Mouse (Mus musculus) heart, embryonic 12.5 days (tissue): ENCODE measurements around the gene Nos1. TPM values are rescaled to one million over a fixed set of nuclear protein-coding genes. Genes with fewer than 3 reads are reported as not detected.
A peak's percentile ranks its signal among the peaks of the same experiment; 100 is the strongest.

ENCODE experiments used
- ATAC-seq: fragments of 200-750 bp; cut with Nextera tagmentation; 2 replicates; pipeline ENCODE4 v1.8.0; 2017; ENCODE audit warnings: moderate TSS enrichment, moderate library complexity; ENCODE audit not compliant: insufficient number of reproducible peaks, low FRiP score
- H3K27ac ChIP-seq: fragments of 300-500 bp; sonication (generic); 2 replicates; pipeline ENCODE4 v1.5.1; 2016; ENCODE audit warnings: mild to moderate bottlenecking, moderate library complexity; ENCODE audit not compliant: poor library complexity, severe bottlenecking
- H3K27me3 ChIP-seq: fragments of 300-500 bp; sonication (generic); replicated peaks from 2 replicates; pipeline ENCODE4 v1.6.1; 2016; ENCODE audit warnings: mild to moderate bottlenecking, moderate library complexity
- H3K36me3 ChIP-seq: fragments of 300-500 bp; sonication (generic); 2 replicates; pipeline ENCODE4 v1.6.1; 2016; ENCODE audit warnings: mild to moderate bottlenecking, moderate library complexity
- H3K4me1 ChIP-seq: fragments of 300-500 bp; sonication (generic); replicated peaks from 2 replicates; pipeline ENCODE4 v1.6.1; 2016; ENCODE audit warnings: mild to moderate bottlenecking
- H3K4me2 ChIP-seq: fragments of 300-500 bp; sonication (generic); 2 replicates; pipeline ENCODE4 v1.6.1; 2016; ENCODE audit warnings: mild to moderate bottlenecking, moderate library complexity
- H3K4me3 ChIP-seq: fragments of 300-500 bp; sonication (generic); 2 replicates; pipeline ENCODE4 v1.5.1; 2016; ENCODE audit warnings: mild to moderate bottlenecking
- H3K9ac ChIP-seq: fragments of 300-500 bp; sonication (generic); 2 replicates; pipeline ENCODE4 v1.6.1; 2016; ENCODE audit warnings: mild to moderate bottlenecking, moderate library complexity
- H3K9me3 ChIP-seq: fragments of 300-500 bp; sonication (generic); replicated peaks from 2 replicates; pipeline ENCODE4 v1.6.1; 2016; ENCODE audit warnings: mild to moderate bottlenecking, moderate library complexity
- WGBS: fragments of 180-500 bp; shearing (Covaris S2); methylation state at CpG from one replicate; pipeline ENCODE4 v1.1.7; 2016; 5-methylcytosine and 5-hydroxymethylcytosine counted together
- polyA plus RNA-seq: library from polyadenylated mRNA; unstranded; fragments of >200 nt; fragmentation: Nextera tagmentation; extraction: Ambion mirVana; gene quantifications from 2 replicates; pipeline ENCODE4 v1.2.1, GENCODE M21; 2016

Nos1 gene
- 0.09 and 0.10 TPM in 2 replicates for polyA plus RNA-seq

- no peaks in the 10 kb centered on the region for H3K36me3 ChIP-seq
- H3K27ac ChIP-seq: no peak within 1 kb of the TSS
- H3K27me3 ChIP-seq: peaks cover 19% of the 10 kb centered on the region
- H3K4me1 ChIP-seq: peaks cover 5% of the 10 kb centered on the region
- H3K9me3 ChIP-seq: 0 out of 2 replicates have a peak, but pooled peaks cover 11% of the 10 kb centered on the region
- no peak within 1 kb of the TSS for H3K4me3 ChIP-seq
- 14% methylated on average over 10 of the region's 10 CpGs for WGBS
- 0 out of 2 replicates have a peak, but pooled peaks have one; percentile 41 for ATAC-seq
- H3K9ac ChIP-seq: peak within 1 kb of the TSS; percentile 38; the same call in 1 of the 2 replicates
- peak within 1 kb of the TSS; percentile 6; the same call in 1 of the 2 replicates for H3K4me2 ChIP-seq
Observed at GRCm38 (mm10) chr5:117780681-117781080, at the start of gene Nos1. Gene Nos1 (plus strand): TSS chr5:117781032.

- ATAC-seq: no peak
Observed at GRCm38 (mm10) chr5:117731311-117731710, 49.5 kb upstream of the Nos1 start.

GRCm38 (mm10) chr5:117744654-117745178 lies 36.1 kb upstream of the Nos1 start:
- Histone ChIP-seq H3K9ac (no peak overlapping the region), H3K9me3 (no peaks in the 10 kb centered on the region)
- WGBS: 48% methylated on average over 11 of the region's 11 CpGs

More at GRCm38 (mm10) chr5:117731311-117731710, 49.5 kb upstream of the Nos1 start:
- WGBS: 83% methylated on average over 6 of the region's 6 CpGs
- H3K27ac ChIP-seq: no peak overlapping the region
- no peaks in the 10 kb centered on the region for H3K9me3 ChIP-seq
- no peak overlapping the region for H3K4me3 ChIP-seq
- no peaks in the 10 kb centered on the region for H3K36me3 ChIP-seq
- H3K4me2 ChIP-seq: no peak overlapping the region
- H3K9ac ChIP-seq: no peak overlapping the region
- no peaks in the 10 kb centered on the region for H3K4me1 ChIP-seq
- no peaks in the 10 kb centered on the region for H3K27me3 ChIP-seq

GRCm38 (mm10) chr5:117749353-117749752 lies 31.5 kb upstream of the Nos1 start:
- no peaks in the 10 kb centered on the region for H3K36me3 ChIP-seq

More at GRCm38 (mm10) chr5:117744654-117745178, 36.1 kb upstream of the Nos1 start:
- Histone ChIP-seq H3K4me3 (no peak overlapping the region), H3K4me1 (no peaks in the 10 kb centered on the region), H3K27ac (no peak overlapping the region), H3K27me3 (no peaks in the 10 kb centered on the region), H3K36me3 (no peaks in the 10 kb centered on the region), H3K4me2 (no peak overlapping the region)
- ATAC-seq: no peak

GRCm38 (mm10) chr5:117757696-117758482 lies 22.9 kb upstream of the Nos1 start:
- whole genome bisulfite sequencing: 28% methylated on average over 12 of the region's 12 CpGs
- ATAC-seq: no peak
- Histone ChIP-seq H3K4me2 (no peak overlapping the region), H3K4me3 (no peak overlapping the region), H3K36me3 (no peaks in the 10 kb centered on the region), H3K4me1 (no peaks in the 10 kb centered on the region), H3K27me3 (0 out of 2 replicates have a peak, but pooled peaks cover 3% of the 10 kb centered on the region), H3K9ac (no peak overlapping the region), H3K9me3 (0 out of 2 replicates have a peak, but pooled peaks cover 3% of the 10 kb centered on the region), H3K27ac (no peak overlapping the region)

More at GRCm38 (mm10) chr5:117749353-117749752, 31.5 kb upstream of the Nos1 start:
- H3K4me1 ChIP-seq: no peaks in the 10 kb centered on the region
- no peak overlapping the region for H3K4me3 ChIP-seq
- H3K27ac ChIP-seq: no peak overlapping the region
- H3K9ac ChIP-seq: no peak overlapping the region
- no peak overlapping the region for H3K4me2 ChIP-seq
- H3K27me3 ChIP-seq: no peaks in the 10 kb centered on the region
- 0 out of 2 replicates have a peak, but pooled peaks cover 2% of the 10 kb centered on the region for H3K9me3 ChIP-seq
- ATAC-seq: no peak
- 45% methylated on average over 5 of the region's 5 CpGs for WGBS

GRCm38 (mm10) chr5:117761181-117761832 lies 19.5 kb upstream of the Nos1 start:
- ATAC-seq: no peak
- no peak overlapping the region for H3K27ac ChIP-seq
- H3K9ac ChIP-seq: no peak overlapping the region
- H3K4me3 ChIP-seq: no peak overlapping the region
- no peak overlapping the region for H3K4me2 ChIP-seq
- H3K9me3 ChIP-seq: no peaks in the 10 kb centered on the region
- WGBS: 74% methylated on average over 9 of the region's 9 CpGs
- H3K36me3 ChIP-seq: no peaks in the 10 kb centered on the region
- no peaks in the 10 kb centered on the region for H3K4me1 ChIP-seq
- H3K27me3 ChIP-seq: 0 out of 2 replicates have a peak, but pooled peaks cover 3% of the 10 kb centered on the region

- ATAC-seq: no peak
- Histone ChIP-seq H3K9me3 (no peaks in the 10 kb centered on the region), H3K4me1 (no peaks in the 10 kb centered on the region), H3K4me3 (no peak overlapping the region), H3K4me2 (no peak overlapping the region), H3K27me3 (no peaks in the 10 kb centered on the region), H3K9ac (no peak overlapping the region), H3K27ac (no peak overlapping the region), H3K36me3 (no peaks in the 10 kb centered on the region)
- 78% methylated on average over 9 of the region's 9 CpGs for WGBS
Observed at GRCm38 (mm10) chr5:117764496-117764895, 16.3 kb upstream of the Nos1 start.

GRCm38 (mm10) chr5:117779175-117779574 lies 1.7 kb upstream of the Nos1 start:
- H3K27me3 ChIP-seq: peaks cover 22% of the 10 kb centered on the region
- 44% methylated on average over 11 of the region's 11 CpGs for WGBS
- H3K27ac ChIP-seq: no peak overlapping the region
- H3K4me3 ChIP-seq: no peak overlapping the region
- H3K4me2 ChIP-seq: no peak overlapping the region
- H3K9ac ChIP-seq: no peak overlapping the region
- H3K9me3 ChIP-seq: no peaks in the 10 kb centered on the region
- H3K4me1 ChIP-seq: peaks cover 5% of the 10 kb centered on the region
- ATAC-seq: no peak
- H3K36me3 ChIP-seq: no peaks in the 10 kb centered on the region

GRCm38 (mm10) chr5:117781178-117781577 lies 346 bp downstream of the Nos1 start:
- ATAC-seq: no peak

GRCm38 (mm10) chr5:117790071-117790470 lies 9.2 kb downstream of the Nos1 start:
- Histone ChIP-seq H3K4me3 (no peak overlapping the region), H3K36me3 (no peaks in the 10 kb centered on the region), H3K27me3 (no peaks in the 10 kb centered on the region), H3K9ac (no peak overlapping the region), H3K27ac (no peak overlapping the region), H3K4me1 (no peaks in the 10 kb centered on the region), H3K4me2 (no peak overlapping the region), H3K9me3 (0 out of 2 replicates have a peak, but pooled peaks cover 9% of the 10 kb centered on the region)
- WGBS: 56% methylated on average over 6 of the region's 6 CpGs
- ATAC-seq: no peak

More at GRCm38 (mm10) chr5:117781178-117781577, 346 bp downstream of the Nos1 start:
- Histone ChIP-seq H3K4me1 (peaks cover 5% of the 10 kb centered on the region), H3K27ac (no peak overlapping the region), H3K4me2 (0 out of 2 replicates have a peak overlapping the region, but pooled peaks have one; percentile 6), H3K4me3 (no peak overlapping the region), H3K9ac (no peak overlapping the region), H3K36me3 (no peaks in the 10 kb centered on the region), H3K9me3 (0 out of 2 replicates have a peak, but pooled peaks cover 11% of the 10 kb centered on the region), H3K27me3 (peaks cover 18% of the 10 kb centered on the region)
- 56% methylated on average over 6 of the region's 6 CpGs for WGBS

- Histone ChIP-seq H3K9ac (no peak overlapping the region), H3K9me3 (0 out of 2 replicates have a peak, but pooled peaks cover 4% of the 10 kb centered on the region), H3K27me3 (no peaks in the 10 kb centered on the region), H3K36me3 (no peaks in the 10 kb centered on the region), H3K4me3 (no peak overlapping the region), H3K4me1 (no peaks in the 10 kb centered on the region), H3K4me2 (no peak overlapping the region), H3K27ac (no peak overlapping the region)
- ATAC-seq: no peak
- 84% methylated on average over 14 of the region's 14 CpGs for WGBS
Observed at GRCm38 (mm10) chr5:117791875-117792274, 11.0 kb downstream of the Nos1 start.
